Mouse (Mus musculus): ENCODE data around the gene Sox13. TPM values are rescaled to one million over a fixed set of nuclear protein-coding genes. Genes with fewer than 3 reads are reported as not detected.

Sox13 gene
- total and polyA plus RNA-seq, 3 experiments = 0.03 TPM; not detected in 2

DNA sequence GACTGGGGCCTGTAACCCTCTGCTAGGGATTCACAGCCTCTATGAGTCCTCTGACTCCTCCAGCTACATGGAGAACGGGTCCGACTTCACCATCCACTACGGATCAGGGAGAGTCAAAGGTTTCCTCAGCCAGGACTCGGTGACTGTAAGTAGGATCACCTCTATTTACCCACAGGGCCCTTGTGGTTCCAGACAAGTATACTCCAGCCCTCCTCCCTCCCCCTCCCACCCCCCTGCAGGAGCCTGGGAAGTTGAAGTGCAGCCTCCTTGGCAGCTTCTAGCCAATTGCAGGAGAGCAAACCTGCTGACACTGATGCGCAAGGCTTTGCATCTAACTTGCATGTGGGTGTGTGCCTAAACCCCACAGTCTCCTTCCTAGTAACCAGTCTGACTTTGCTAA, 68.7 kb downstream of the Sox13 start:
- no peak for DNase-seq (ENCODE audit: low read depth, low spot score)
- no peaks in the 10 kb centered on the region for H3K79me2 ChIP-seq (ENCODE audit: control insufficient read depth, insufficient read depth, low read length, poor library complexity)
- H3K36me3 ChIP-seq (ENCODE audit: control insufficient read depth in 1 of 2, insufficient read depth in 2 of 2, low read length in 2 of 2) = no peaks in the 10 kb centered on the region
- no peaks in the 10 kb centered on the region for H3K9me3 ChIP-seq (replicated peaks; ENCODE audit: insufficient read depth, low read length)
- no peak overlapping the region for H3K4me3 ChIP-seq (ENCODE audit: control insufficient read depth in 1 of 2, insufficient read depth in 1 of 2, low read depth in 2 of 2, low read length in 2 of 2)
- TF ChIP-seq ZKSCAN1 (IDR thresholded peaks at IDR 0.05; ENCODE audit: low read depth, low read length) (no peak), RCOR1 (IDR thresholded peaks at IDR 0.05; ENCODE audit: low read depth, low read length) (no peak), SMC3 (IDR thresholded peaks at IDR 0.05; ENCODE audit: low read depth, low read length) (no peak), BHLHE40 (IDR thresholded peaks at IDR 0.05; ENCODE audit: borderline replicate concordance, low read depth, low read length) (no peak), MYB (IDR thresholded peaks at IDR 0.05; ENCODE audit: low read depth, low read length) (no peak), RAD21 (IDR thresholded peaks at IDR 0.05; ENCODE audit: low read depth, low read length) (no peak), NELFE (IDR thresholded peaks at IDR 0.05; ENCODE audit: low read depth, low read length) (no peak), UBTF (IDR thresholded peaks at IDR 0.05; ENCODE audit: borderline replicate concordance, insufficient read depth, low read depth, low read length) (no peak), JUND (IDR thresholded peaks at IDR 0.05; ENCODE audit: low read depth, low read length) (no peak), ZC3H11A (IDR thresholded peaks at IDR 0.05; ENCODE audit: low read depth, low read length) (no peak), MYC (IDR thresholded peaks at IDR 0.05; ENCODE audit: low read depth, low read length) (no peak), GABPA (IDR thresholded peaks at IDR 0.05; ENCODE audit: low read depth, low read length) (no peak), MAX (IDR thresholded peaks at IDR 0.05; ENCODE audit: low read length) (no peak), USF2 (IDR thresholded peaks at IDR 0.05; ENCODE audit: borderline replicate concordance in 1 of 2, insufficient read depth in 1 of 2, low read depth in 1 of 2, low read length in 2 of 2) (no peak), GATA1 (IDR thresholded peaks at IDR 0.05; ENCODE audit: low read depth, low read length) (no peak)
- H3K9ac ChIP-seq (ENCODE audit: control insufficient read depth, low read depth, low read length, poor library complexity, severe bottlenecking) = no peak overlapping the region
- H3K4me1 ChIP-seq (ENCODE audit: control insufficient read depth in 1 of 2, insufficient read depth in 2 of 2, low read length in 2 of 2) = no peaks in the 10 kb centered on the region
- H3K27ac ChIP-seq (ENCODE audit: control insufficient read depth, low read depth, low read length) = no peak overlapping the region
- H3K27me3 ChIP-seq (ENCODE audit: control insufficient read depth in 1 of 2, insufficient read depth in 2 of 2, low read length in 2 of 2) = no peaks in the 10 kb centered on the region; a peak in 1 of 4 replicates

- DNase-seq (ENCODE audit: low read depth, low spot score) = peak; percentile 87
- no peak for TF ChIP-seq CHD2 (IDR thresholded peaks at IDR 0.05; ENCODE audit: low read length)
- no peak for TF ChIP-seq UBTF (IDR thresholded peaks at IDR 0.05; ENCODE audit: borderline replicate concordance, insufficient read depth, low read depth, low read length)
- TF ChIP-seq MXI1 (IDR thresholded peaks at IDR 0.05; ENCODE audit: low read depth, low read length) = no peak
- TF ChIP-seq MYC (IDR thresholded peaks at IDR 0.05; ENCODE audit: low read depth, low read length) = no peak
- TF ChIP-seq RCOR1 (IDR thresholded peaks at IDR 0.05; ENCODE audit: low read depth, low read length) = no peak
- TF ChIP-seq CTCF (IDR thresholded peaks at IDR 0.05 in 2 of 3, conservative IDR thresholded peaks at IDR 0.05 in 1 of 3; ENCODE audit: control insufficient read depth in 1 of 3, insufficient read depth in 1 of 3, low read depth in 2 of 3, low read length in 3 of 3, poor library complexity in 1 of 3, severe bottlenecking in 1 of 3) = peak; percentile 79 to 99 (median 87)
- TF ChIP-seq HCFC1 (IDR thresholded peaks at IDR 0.05; ENCODE audit: low read depth, low read length) = no peak
- TF ChIP-seq USF1 (IDR thresholded peaks at IDR 0.05; ENCODE audit: low read depth, low read length) = no peak
- TF ChIP-seq RAD21 (IDR thresholded peaks at IDR 0.05; ENCODE audit: low read depth, low read length) = peak; percentile 87
- no peak for TF ChIP-seq ELF1 (IDR thresholded peaks at IDR 0.05; ENCODE audit: low read depth, low read length)
- no peak for TF ChIP-seq ZNF384 (IDR thresholded peaks at IDR 0.05; ENCODE audit: low read depth, low read length)
- peak; percentile 80 for TF ChIP-seq SMC3 (IDR thresholded peaks at IDR 0.05; ENCODE audit: low read depth, low read length)
- no peak for TF ChIP-seq GATA1 (IDR thresholded peaks at IDR 0.05; ENCODE audit: low read depth, low read length)
- TF ChIP-seq POLR2A (IDR thresholded peaks at IDR 0.05; ENCODE audit: control insufficient read depth in 1 of 2, insufficient read depth in 1 of 2, low read depth in 1 of 2, low read length in 2 of 2, poor library complexity in 1 of 2) = no peak
- TF ChIP-seq ZMIZ1 (IDR thresholded peaks at IDR 0.05; ENCODE audit: low read depth, low read length) = no peak
- 0 out of 2 replicates have a peak, but pooled peaks have one; percentile 26 for TF ChIP-seq SIN3A (IDR thresholded peaks at IDR 0.05; ENCODE audit: low read length)
- TF ChIP-seq JUND (IDR thresholded peaks at IDR 0.05; ENCODE audit: low read depth, low read length) = peak; percentile 36; the same call in 1 of the 2 replicates
- TF ChIP-seq MEF2A (IDR thresholded peaks at IDR 0.05; ENCODE audit: extremely low read depth, insufficient replicate concordance, low read depth, low read length, poor library complexity, severe bottlenecking) = no peak
- TF ChIP-seq ZC3H11A (IDR thresholded peaks at IDR 0.05; ENCODE audit: low read depth, low read length) = peak; percentile 80
- no peak for TF ChIP-seq E2F4 (IDR thresholded peaks at IDR 0.05; ENCODE audit: borderline replicate concordance, low read depth, low read length)
- TF ChIP-seq TAL1 (IDR thresholded peaks at IDR 0.05; ENCODE audit: low read length) = no peak
- TF ChIP-seq BHLHE40 (IDR thresholded peaks at IDR 0.05; ENCODE audit: borderline replicate concordance, low read depth, low read length) = 0 out of 2 replicates have a peak, but pooled peaks have one; percentile 32
- TF ChIP-seq ZKSCAN1 (IDR thresholded peaks at IDR 0.05; ENCODE audit: low read depth, low read length) = no peak
- no peak for TF ChIP-seq GABPA (IDR thresholded peaks at IDR 0.05; ENCODE audit: low read depth, low read length)
- TF ChIP-seq ETS1 (IDR thresholded peaks at IDR 0.05; ENCODE audit: low read depth, low read length) = no peak
- TF ChIP-seq MAX (IDR thresholded peaks at IDR 0.05; ENCODE audit: low read length) = no peak
These were observed 70.8 kb downstream of the Sox13 start for GRCm38 (mm10) chr1:133353371-133353809.

More at GRCm38 (mm10) chr1:133353371-133353809, 70.8 kb downstream of the Sox13 start:
- no peak overlapping the region for H3K9ac ChIP-seq (ENCODE audit: control insufficient read depth, low read depth, low read length, poor library complexity, severe bottlenecking)
- no peaks in the 10 kb centered on the region for H3K9me3 ChIP-seq (replicated peaks; ENCODE audit: insufficient read depth, low read length)
- no peaks in the 10 kb centered on the region for H3K36me3 ChIP-seq (ENCODE audit: control insufficient read depth in 1 of 2, insufficient read depth in 2 of 2, low read length in 2 of 2)
- H3K4me1 ChIP-seq (ENCODE audit: control insufficient read depth in 1 of 2, insufficient read depth in 2 of 2, low read length in 2 of 2) = no peaks in the 10 kb centered on the region
- H3K4me3 ChIP-seq (ENCODE audit: control insufficient read depth in 1 of 2, insufficient read depth in 1 of 2, low read depth in 2 of 2, low read length in 2 of 2) = no peak overlapping the region
- H3K27ac ChIP-seq (ENCODE audit: control insufficient read depth, low read depth, low read length) = no peak overlapping the region
- H3K79me2 ChIP-seq (ENCODE audit: control insufficient read depth, insufficient read depth, low read length, poor library complexity) = no peaks in the 10 kb centered on the region
- no peaks in the 10 kb centered on the region; a peak in 1 of 4 replicates for H3K27me3 ChIP-seq (ENCODE audit: control insufficient read depth in 1 of 2, insufficient read depth in 2 of 2, low read length in 2 of 2)
